13 mouse cellular contexts compared by ENCODE assay signal in the genomic region with DNA sequence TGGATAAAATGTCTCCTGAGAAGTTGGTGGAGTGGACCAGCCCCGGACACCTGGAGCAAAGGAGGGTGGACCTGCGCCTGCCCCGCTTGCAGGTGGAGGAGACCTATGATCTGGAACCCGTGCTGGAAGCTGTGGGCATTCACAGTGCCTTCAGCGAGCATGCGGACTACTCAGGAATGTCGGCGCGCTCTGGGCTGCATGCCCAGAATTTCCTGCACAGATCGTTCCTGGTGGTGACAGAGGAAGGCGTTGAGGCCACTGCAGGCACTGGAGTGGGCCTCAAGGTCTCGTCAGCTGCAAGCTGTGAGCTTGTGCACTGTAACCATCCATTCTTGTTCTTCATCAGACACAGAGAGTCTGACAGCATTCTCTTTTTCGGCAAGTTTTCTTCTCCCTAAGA. TPM values are rescaled to one million over a fixed set of nuclear protein-coding genes. Genes with fewer than 3 reads are reported as not detected.
A peak's percentile ranks its signal among the peaks of the same experiment; 100 is the strongest.
DNase-seq lines count a peak whose midpoint lies in the region; ATAC-seq lines count a peak whose summit lies in the region.
"Had no signal": no experiment of that assay in that cellular context is flagged by ENCODE, and none has a peak within 500 bp of the region (broad histone marks: within the 10 kb centered on the region; RNA-seq: fewer than 3 reads in every experiment).

No protein-coding gene starts in this region.

- H3K4me3 ChIP-seq in hindbrain, embryonic 15.5 days: no peak overlapping the region
- H3K4me3 ChIP-seq in hindbrain, embryonic 16.5 days (ENCODE audit: low read length): no peak overlapping the region
- H3K4me3 ChIP-seq: erythroblast, embryonic 14.5 days had no signal

- H3K27me3 ChIP-seq in hindbrain, embryonic 15.5 days: no peaks in the 10 kb centered on the region
- no peaks in the 10 kb centered on the region for H3K27me3 ChIP-seq in hindbrain, embryonic 16.5 days (replicated peaks; ENCODE audit: control insufficient read depth, insufficient read depth, low read length)

- H3K4me1 ChIP-seq in hindbrain, embryonic 15.5 days (replicated peaks): no peaks in the 10 kb centered on the region
- H3K4me1 ChIP-seq in hindbrain, embryonic 16.5 days (ENCODE audit: control insufficient read depth, insufficient read depth, low read depth, low read length): no peaks in the 10 kb centered on the region

- no peak overlapping the region for H3K9ac ChIP-seq in hindbrain, embryonic 15.5 days
- H3K9ac ChIP-seq in hindbrain, embryonic 16.5 days (ENCODE audit: low read depth, low read length): no peak overlapping the region

- H3K4me2 ChIP-seq in hindbrain, embryonic 15.5 days: no peak overlapping the region
- no peak overlapping the region for H3K4me2 ChIP-seq in hindbrain, embryonic 16.5 days (ENCODE audit: low read length)

- DNase-seq in right cerebral cortex, adult 18-20 months: peak; percentile 1
- no peak for DNase-seq in right cerebral cortex, postnatal 25 days
- DNase-seq in heart, adult 9 months (ENCODE audit: low spot score in 2 of 2): peak; percentile 2 to 17
- DNase-seq in testis, postnatal 10 days (ENCODE audit: low spot score): peak; percentile 50
- DNase-seq in urinary bladder, postnatal 10 days (ENCODE audit: low spot score): no peak
- DNase-seq in left cerebral cortex, adult 18-20 months (ENCODE audit: low spot score in 2 of 2): no peak
- DNase-seq: thymus, postnatal 36 days had no signal

- no peak overlapping the region for H3K27ac ChIP-seq in hindbrain, embryonic 15.5 days (replicated peaks)
- no peak overlapping the region for H3K27ac ChIP-seq in hindbrain, embryonic 16.5 days (ENCODE audit: low read depth, low read length)

- 73% methylated on average over 13 of the region's 13 CpGs for WGBS in hindbrain, embryonic 15.5 days
- 76% methylated on average over 13 of the region's 13 CpGs for WGBS in hindbrain, embryonic 16.5 days

- peak; percentile 34; the same call in 1 of the 2 replicates for ATAC-seq in hindbrain, embryonic 15.5 days (ENCODE audit: low FRiP score, low read depth)
- no peak for ATAC-seq in hindbrain, embryonic 16.5 days
- ATAC-seq: inflammation-experienced regulatory T-cells, adult 6 months had no signal

- no peaks in the 10 kb centered on the region for H3K9me3 ChIP-seq in hindbrain, embryonic 15.5 days
- no peaks in the 10 kb centered on the region for H3K9me3 ChIP-seq in hindbrain, embryonic 16.5 days (ENCODE audit: control insufficient read depth, low read length)
- H3K9me3 ChIP-seq: G1E had no signal

- no peaks in the 10 kb centered on the region for H3K36me3 ChIP-seq in hindbrain, embryonic 15.5 days
- H3K36me3 ChIP-seq in hindbrain, embryonic 16.5 days (ENCODE audit: control insufficient read depth, insufficient read depth, low read length): no peaks in the 10 kb centered on the region
- H3K36me3 ChIP-seq: G1E had no signal

RNA-seq across cellular contexts. Expression of a gene that starts 19.6 kb away (rescaled TPM):
- polyA plus RNA-seq in hindbrain, embryonic 15.5 days (2015; fragmentation: Nextera tagmentation; extraction: Ambion mirVana): not detected in 2 replicates
- polyA plus RNA-seq in hindbrain, embryonic 16.5 days (2015; fragmentation: Nextera tagmentation; extraction: Ambion mirVana): not detected in 2 replicates
- not detected for total RNA-seq in left cerebral cortex, adult 18-20 months (2021)
- total RNA-seq: G1E; left cerebral cortex, adult 8-10 months had no signal
- polyA plus RNA-seq: G1E; inflammation-experienced regulatory T-cells, adult 6 months had no signal

RNA-seq across cellular contexts. Expression of a gene that starts 51.7 kb away (rescaled TPM):
- polyA plus RNA-seq in hindbrain, embryonic 15.5 days (2015; fragmentation: Nextera tagmentation; extraction: Ambion mirVana): not detected in 2 replicates
- polyA plus RNA-seq in hindbrain, embryonic 16.5 days (2015; fragmentation: Nextera tagmentation; extraction: Ambion mirVana): 0.09 TPM in 1 of 2 replicates, not detected in the other
- total RNA-seq in left cerebral cortex, adult 18-20 months (2021): not detected
- total RNA-seq: G1E; left cerebral cortex, adult 8-10 months had no signal
- polyA plus RNA-seq: erythroblast, embryonic 14.5 days; G1E; inflammation-experienced regulatory T-cells, adult 6 months had no signal

Comparison
In these comparisons a context has a peak if more than half of its experiments do, and no peak if none do; other contexts are left out.
1. DNase-seq: peak in right cerebral cortex, adult 18-20 months (single experiment), heart, adult 9 months (2 of 2) and testis, postnatal 10 days (single experiment); none in right cerebral cortex, postnatal 25 days (single experiment), urinary bladder, postnatal 10 days (single experiment) and left cerebral cortex, adult 18-20 months (0 of 2).